Comparison of ENCODE assay signal across 9 mouse cellular contexts in genomic region chr9:22429533-22430241, GRCm38 (mm10). TPM values are rescaled to one million over a fixed set of nuclear protein-coding genes. Genes with fewer than 3 reads are reported as not detected.
DNase-seq lines count a peak whose midpoint lies in the region; ATAC-seq lines count a peak whose summit lies in the region.
"Had no signal": no experiment of that assay in that cellular context is flagged by ENCODE, and none has a peak within 500 bp of the region (broad histone marks: within the 10 kb centered on the region; RNA-seq: fewer than 3 reads in every experiment).

No protein-coding gene starts in this region.

- H3K4me1 ChIP-seq in neural tube, embryonic 15.5 days, result 0 out of 2 replicates have a peak, but pooled peaks cover 4% of the 10 kb centered on the region

- no peak overlapping the region for H3K4me2 ChIP-seq in neural tube, embryonic 15.5 days

- no peak for ATAC-seq in neural tube, embryonic 15.5 days (ENCODE audit: low FRiP score)

- H3K27ac ChIP-seq in neural tube, embryonic 15.5 days (replicated peaks), result no peak overlapping the region

- no peak overlapping the region for H3K4me3 ChIP-seq in neural tube, embryonic 15.5 days (replicated peaks)

- 75% methylated on average over 15 of the region's 15 CpGs for WGBS in neural tube, embryonic 15.5 days

- H3K9me3 ChIP-seq in neural tube, embryonic 15.5 days (replicated peaks), result no peaks in the 10 kb centered on the region

- H3K9ac ChIP-seq in neural tube, embryonic 15.5 days (replicated peaks), result no peak overlapping the region

- H3K27me3 ChIP-seq in neural tube, embryonic 15.5 days (replicated peaks), result no peaks in the 10 kb centered on the region

- DNase-seq in adrenal gland, adult 2 months, result peak; percentile 18
- no peak for DNase-seq in adrenal gland, adult 18-20 months (ENCODE audit: low spot score in 2 of 2)
- DNase-seq in spleen, adult 12 weeks (ENCODE audit: low spot score), result peak; percentile 25
- no peak for DNase-seq in spleen, postnatal 4 days (ENCODE audit: low spot score in 2 of 2)
- peak; percentile 17 to 52 for DNase-seq in kidney, postnatal 36 days
- peak; percentile 17 for DNase-seq in retina, embryonic 14.5 days (ENCODE audit: low spot score)
- DNase-seq in frontal cortex, postnatal 10 days (ENCODE audit: low spot score in 2 of 2), result no peak

- H3K36me3 ChIP-seq in neural tube, embryonic 15.5 days, result peaks cover 11% of the 10 kb centered on the region; the same call in 1 of the 2 replicates

RNA-seq across cellular contexts. Expression of gene 9530077C05Rik, which starts 18.4 kb away (rescaled TPM):
- total RNA-seq in adrenal gland, adult 2 months (2021), result 10 to 100 TPM in 1 of 2 experiments, 1 to 10 TPM in 1; 3.7 to 11.9 TPM
- polyA plus RNA-seq in adrenal gland, adult 2 months (2012; rRNA removed), result 1.2 and 1.3 TPM in 2 replicates
- total RNA-seq in adrenal gland, adult 18-20 months (2021), result 1 to 10 TPM; 3.2 to 5.0 TPM
- polyA plus RNA-seq in neural tube, embryonic 15.5 days (2015; fragmentation: Nextera tagmentation; extraction: Ambion mirVana), result 14.8 and 15.0 TPM in 2 replicates

RNA-seq across cellular contexts. Expression of gene Gm17545, which starts 24.4 kb away (rescaled TPM):
- not detected for total RNA-seq in adrenal gland, adult 2 months (2021)
- polyA plus RNA-seq in adrenal gland, adult 2 months (2012; rRNA removed), result not detected in 2 replicates
- total RNA-seq in adrenal gland, adult 18-20 months (2021), result not detected
- not detected in 2 replicates for polyA plus RNA-seq in neural tube, embryonic 15.5 days (2015; fragmentation: Nextera tagmentation; extraction: Ambion mirVana)
- polyA plus RNA-seq: testis, adult 2 months had no signal

RNA-seq across cellular contexts. Expression of gene Rp9, which starts 39.9 kb away (rescaled TPM):
- total RNA-seq in adrenal gland, adult 2 months (2021), result 10 to 100 TPM; 34.2 to 39.0 TPM
- polyA plus RNA-seq in adrenal gland, adult 2 months (2012; rRNA removed), result 96.1 and 145 TPM in 2 replicates
- total RNA-seq in adrenal gland, adult 18-20 months (2021), result 10 to 100 TPM; 31.6 to 35.5 TPM
- 72.1 and 78.8 TPM in 2 replicates for polyA plus RNA-seq in neural tube, embryonic 15.5 days (2015; fragmentation: Nextera tagmentation; extraction: Ambion mirVana)

RNA-seq across cellular contexts. Expression of gene Anln, which starts 40.7 kb away (rescaled TPM):
- 1 to 10 TPM; 3.5 to 3.6 TPM for total RNA-seq in adrenal gland, adult 2 months (2021)
- polyA plus RNA-seq in adrenal gland, adult 2 months (2012; rRNA removed), result 0.29 and 0.48 TPM in 2 replicates
- total RNA-seq in adrenal gland, adult 18-20 months (2021), result 1 to 10 TPM; 1.9 to 2.3 TPM
- 3.7 and 11.2 TPM in 2 replicates for polyA plus RNA-seq in neural tube, embryonic 15.5 days (2015; fragmentation: Nextera tagmentation; extraction: Ambion mirVana)

RNA-seq across cellular contexts. Expression of gene Bbs9, which starts 45.8 kb away (rescaled TPM):
- 10 to 100 TPM; 12.8 to 18.0 TPM for total RNA-seq in adrenal gland, adult 2 months (2021)
- polyA plus RNA-seq in adrenal gland, adult 2 months (2012; rRNA removed), result 4.3 and 6.0 TPM in 2 replicates
- total RNA-seq in adrenal gland, adult 18-20 months (2021), result 10 to 100 TPM; 12.5 to 16.5 TPM
- 16.4 and 17.4 TPM in 2 replicates for polyA plus RNA-seq in neural tube, embryonic 15.5 days (2015; fragmentation: Nextera tagmentation; extraction: Ambion mirVana)

Comparison
In these comparisons a context has a peak if more than half of its experiments do, and no peak if none do; other contexts are left out.
1. DNase-seq: peak in adrenal gland, adult 2 months (single experiment), spleen, adult 12 weeks (single experiment), kidney, postnatal 36 days (2 of 2) and retina, embryonic 14.5 days (single experiment); none in adrenal gland, adult 18-20 months (0 of 2), spleen, postnatal 4 days (0 of 2) and frontal cortex, postnatal 10 days (0 of 2).